Mouse (Mus musculus) myocyte (in vitro differentiated cells): Measurements from ENCODE around the gene Tmem145.

Experiments used
- E2F4 ChIP-seq: IDR thresholded peaks from one replicate; pipeline ENCODE4 v1.6.1; 2011; ENCODE audit warnings: mild to moderate bottlenecking, control low read depth, moderate library complexity; ENCODE audit not compliant: insufficient read depth
- POLR2A ChIP-seq: IDR thresholded peaks from one replicate; pipeline ENCODE4 v1.6.1; 2011; ENCODE audit warnings: low read depth, mild to moderate bottlenecking, control low read depth, moderate library complexity; ENCODE audit not compliant: insufficient read length
- USF1 ChIP-seq: IDR thresholded peaks from one replicate; pipeline ENCODE4 v1.6.1; 2011; ENCODE audit warnings: low read depth, mild to moderate bottlenecking, control low read depth, moderate library complexity

DNA sequence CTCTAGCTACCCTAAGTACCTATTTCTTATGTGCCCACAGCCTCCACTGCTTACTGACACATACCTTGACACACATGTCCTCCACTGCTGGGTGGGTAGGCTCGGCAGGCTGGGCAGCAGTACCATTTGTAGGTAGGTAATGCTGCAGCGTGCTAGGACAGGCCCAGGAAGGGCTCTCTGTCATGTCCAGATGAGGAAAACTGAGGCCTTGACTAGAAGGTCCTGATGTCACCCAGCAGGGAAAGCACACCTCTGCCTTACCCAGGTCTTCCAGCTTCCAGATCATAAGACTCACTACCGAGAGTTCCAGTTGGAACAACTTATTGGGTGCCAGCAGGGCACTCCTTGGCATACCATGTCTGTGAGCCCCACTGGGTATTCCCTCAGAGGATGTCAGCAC, 30.9 kb upstream of the Tmem145 start:
- TF ChIP-seq POLR2A = no peak
- no peak for TF ChIP-seq USF1
- no peak for TF ChIP-seq E2F4
